Mouse (Mus musculus) ES-E14 (cell line): Measurements from ENCODE around the gene Clec16a. TPM values are rescaled to one million over a fixed set of nuclear protein-coding genes. Genes with fewer than 3 reads are reported as not detected.

Experiments
- DNase-seq: peaks from one replicate; pipeline ENCODE4 v3.0.0-alpha.2; 2013; ENCODE audit warnings: low read depth, low spot score
- H3K27ac ChIP-seq: 2 replicates; pipeline ENCODE4 v1.5.1; 2012; ENCODE audit warnings: low read depth, mild to moderate bottlenecking, low read length, moderate library complexity, mixed read lengths; ENCODE audit not compliant: poor library complexity, insufficient read depth, severe bottlenecking
- H3K36me3 ChIP-seq: 2 replicates; pipeline ENCODE4 v1.6.1; 2012; ENCODE audit warnings: mild to moderate bottlenecking, low read length, moderate library complexity, mixed read lengths; ENCODE audit not compliant: control insufficient read depth, poor library complexity, insufficient read depth, severe bottlenecking
- H3K4me1 ChIP-seq, 2 experiments: fragments of 150-350 bp in 1 of 2; sonication (generic) in 1 of 2; 2 replicates each; pipeline ENCODE4 v1.6.1; 2012; ENCODE audit warnings: low read length in 2 of 2, mild to moderate bottlenecking in 1 of 2, mixed read lengths in 1 of 2; ENCODE audit not compliant: control insufficient read depth in 2 of 2, insufficient read depth in 2 of 2, poor library complexity in 1 of 2
- H3K4me3 ChIP-seq, 2 experiments: fragments of 150-350 bp in 1 of 2; sonication (generic) in 1 of 2; 2 replicates each; pipeline ENCODE4 v1.5.1; 2012; ENCODE audit warnings: low read length in 2 of 2, low read depth in 1 of 2, mild to moderate bottlenecking in 1 of 2, mixed read lengths in 1 of 2; ENCODE audit not compliant: insufficient read depth in 1 of 2, poor library complexity in 1 of 2, severe bottlenecking in 1 of 2
- H3K9ac ChIP-seq: 2 replicates; pipeline ENCODE4 v1.6.1; 2012; ENCODE audit warnings: low read depth, mild to moderate bottlenecking, low read length, mixed read lengths; ENCODE audit not compliant: poor library complexity, insufficient read depth, severe bottlenecking
- H3K9me3 ChIP-seq: fragments of 150-350 bp; sonication (generic); 2 replicates; pipeline ENCODE4 v1.6.1; 2012; ENCODE audit warnings: low read depth, mild to moderate bottlenecking, low read length; ENCODE audit not compliant: control insufficient read depth, insufficient read depth
- CHD2 ChIP-seq: IDR thresholded peaks from 2 replicates; pipeline ENCODE4 v1.6.1; 2014; ENCODE audit warnings: mild to moderate bottlenecking, low read depth, low read length, inconsistent platforms
- HCFC1 ChIP-seq: IDR thresholded peaks from 2 replicates; pipeline ENCODE4 v1.6.1; 2012; ENCODE audit warnings: low read length, inconsistent platforms, borderline replicate concordance; ENCODE audit not compliant: insufficient read depth
- MAFK ChIP-seq: IDR thresholded peaks from 2 replicates; pipeline ENCODE4 v1.6.1; 2014; ENCODE audit warnings: mild to moderate bottlenecking, low read depth, low read length, inconsistent platforms; ENCODE audit not compliant: insufficient read depth
- ZC3H11A ChIP-seq: IDR thresholded peaks from 2 replicates; pipeline ENCODE4 v1.6.1; 2012; ENCODE audit warnings: low read depth, mild to moderate bottlenecking, inconsistent platforms, low read length, borderline replicate concordance
- ZNF384 ChIP-seq: IDR thresholded peaks from 2 replicates; pipeline ENCODE4 v1.6.1; 2012; ENCODE audit warnings: low read depth, low read length, inconsistent platforms
- in situ Hi-C, 2 experiments: fragments of 600-800 bp; cut with MboI; formaldehyde crosslinking; loops; one replicate each; pipeline ENCODE4 v1.15.1; 2025; ENCODE audit warnings: low sequenced_read_pairs in 2 of 2, inconsistent platforms in 1 of 2; ENCODE audit not compliant: unreplicated experiment in 2 of 2
- total RNA-seq: library from RNA; depleted of rRNA; stranded (reverse); fragments of 300-350 nt; gene quantifications from 2 replicates; pipeline ENCODE4 v1.2.3, GENCODE M21; 2012

Gene Clec16a
- total RNA-seq, 1 experiment = 14.6 TPM

DNA sequence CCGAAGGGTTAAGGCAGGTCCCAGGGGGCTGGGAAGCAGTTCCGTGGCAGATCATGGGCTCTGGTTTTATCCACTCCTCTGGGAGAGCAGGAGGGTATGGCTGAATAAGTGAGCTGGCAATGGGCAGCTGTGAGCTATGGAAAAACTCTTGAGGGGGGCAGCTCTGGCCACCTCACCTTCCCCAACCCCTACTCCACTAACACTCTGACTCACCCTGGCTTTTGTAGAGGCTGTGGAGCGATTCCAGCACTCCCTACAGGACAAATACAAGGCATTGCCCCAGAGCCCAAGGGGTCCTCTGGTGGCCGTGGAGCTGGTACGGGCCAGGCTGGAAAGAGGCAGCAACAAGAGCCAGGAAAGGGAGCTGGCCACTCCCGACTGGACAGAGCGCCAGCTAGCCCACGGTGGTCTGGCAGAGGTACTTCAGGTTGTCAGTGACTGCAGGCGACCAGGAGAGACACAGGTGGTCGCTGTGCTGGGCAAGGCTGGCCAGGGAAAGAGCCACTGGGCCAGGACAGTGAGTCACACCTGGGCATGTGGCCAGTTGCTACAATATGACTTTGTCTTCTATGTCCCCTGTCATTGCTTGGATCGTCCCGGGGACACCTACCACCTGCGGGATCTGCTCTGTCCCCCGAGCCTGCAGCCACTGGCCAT, 34.5 kb upstream of the Clec16a start:
- no peak for DNase-seq
- H3K9ac ChIP-seq = no peak overlapping the region
- no peaks in the 10 kb centered on the region for H3K9me3 ChIP-seq
- no peak overlapping the region for H3K4me3 ChIP-seq
- TF ChIP-seq ZC3H11A = no peak
- TF ChIP-seq ZNF384 = no peak
- TF ChIP-seq HCFC1 = no peak
- no peak for TF ChIP-seq MAFK
- no peak for TF ChIP-seq CHD2
- H3K36me3 ChIP-seq = no peaks in the 10 kb centered on the region
- H3K4me1 ChIP-seq = no peaks in the 10 kb centered on the region
- in situ Hi-C loops = loop anchor here (10.0 to 25.0 kb wide), 4 partner anchors 86 to 423 kb away; partner anchors contain the start of gene Nubp1 (in 1 of the 2)
- no peak overlapping the region for H3K27ac ChIP-seq

DNA sequence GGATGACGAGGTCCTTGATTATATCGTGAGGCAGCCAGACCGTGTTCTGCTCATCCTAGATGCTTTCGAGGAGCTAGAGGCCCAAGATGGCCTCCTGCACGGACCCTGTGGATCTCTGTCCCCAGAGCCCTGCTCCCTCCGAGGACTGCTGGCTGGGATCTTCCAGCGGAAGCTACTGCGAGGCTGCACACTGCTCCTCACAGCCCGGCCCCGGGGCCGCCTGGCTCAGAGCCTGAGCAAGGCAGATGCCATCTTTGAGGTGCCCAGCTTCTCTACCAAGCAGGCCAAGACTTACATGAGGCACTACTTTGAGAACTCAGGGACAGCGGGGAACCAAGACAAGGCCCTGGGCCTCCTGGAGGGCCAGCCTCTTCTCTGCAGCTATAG, 34.0 kb upstream of the Clec16a start:
- in situ Hi-C loops = loop anchor here (10.0 to 25.0 kb wide), 4 partner anchors 86 to 424 kb away; partner anchors contain the start of gene Nubp1 (in 1 of the 2)
- Histone ChIP-seq H3K9ac (no peak overlapping the region), H3K4me3 (no peak overlapping the region), H3K27ac (no peak overlapping the region), H3K9me3 (no peaks in the 10 kb centered on the region), H3K36me3 (no peaks in the 10 kb centered on the region), H3K4me1 (no peaks in the 10 kb centered on the region)
- no peak for TF ChIP-seq ZNF384
- no peak for TF ChIP-seq HCFC1
- TF ChIP-seq CHD2 = no peak
- no peak for TF ChIP-seq ZC3H11A
- no peak for TF ChIP-seq MAFK
- no peak for DNase-seq

DNA sequence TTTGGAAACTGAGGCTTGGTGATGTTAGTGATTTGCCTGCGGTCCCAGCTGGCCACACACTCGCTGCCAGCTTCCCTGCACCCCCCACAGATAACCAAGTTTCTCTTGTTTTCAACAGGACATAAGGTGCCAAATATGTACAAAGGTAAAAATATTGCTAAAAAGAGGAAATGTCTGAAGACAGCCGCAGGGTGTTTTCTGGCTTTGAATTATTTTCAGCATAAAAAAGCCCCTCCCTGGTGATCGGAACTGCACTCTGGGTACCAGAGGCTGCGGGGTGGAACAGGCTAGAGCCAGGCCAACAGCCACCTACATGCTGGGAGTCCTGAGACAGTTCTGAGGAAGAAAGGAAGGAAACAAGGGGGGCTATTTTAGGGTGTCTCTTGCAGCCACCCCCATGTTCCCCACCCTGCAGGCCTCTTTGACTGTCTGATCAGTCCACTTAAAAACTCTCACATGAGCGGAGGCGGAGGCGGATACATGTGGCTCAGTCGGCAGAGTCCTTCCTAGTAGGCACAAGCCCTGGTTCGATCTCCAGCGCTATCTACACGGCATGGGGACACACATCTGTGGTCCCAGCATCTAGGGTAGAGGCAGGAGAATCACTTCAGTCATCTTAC, 29.1 kb upstream of the Clec16a start:
- no peak overlapping the region for H3K4me3 ChIP-seq
- no peaks in the 10 kb centered on the region for H3K9me3 ChIP-seq
- DNase-seq = no peak
- no peak overlapping the region for H3K27ac ChIP-seq
- in situ Hi-C loops = loop anchor here (5.0 to 25.0 kb wide), 5 partner anchors 91 to 429 kb away; partner anchors contain the start of gene Nubp1 (in 1 of the 2)
- TF ChIP-seq HCFC1 (no peak), MAFK (no peak), ZC3H11A (no peak), ZNF384 (no peak), CHD2 (no peak)
- H3K36me3 ChIP-seq = no peaks in the 10 kb centered on the region
- H3K4me1 ChIP-seq = peaks cover 0 to 2% of the 10 kb centered on the region in 2 experiments; a peak in 1 of 4 replicates
- H3K9ac ChIP-seq = no peak overlapping the region

DNA sequence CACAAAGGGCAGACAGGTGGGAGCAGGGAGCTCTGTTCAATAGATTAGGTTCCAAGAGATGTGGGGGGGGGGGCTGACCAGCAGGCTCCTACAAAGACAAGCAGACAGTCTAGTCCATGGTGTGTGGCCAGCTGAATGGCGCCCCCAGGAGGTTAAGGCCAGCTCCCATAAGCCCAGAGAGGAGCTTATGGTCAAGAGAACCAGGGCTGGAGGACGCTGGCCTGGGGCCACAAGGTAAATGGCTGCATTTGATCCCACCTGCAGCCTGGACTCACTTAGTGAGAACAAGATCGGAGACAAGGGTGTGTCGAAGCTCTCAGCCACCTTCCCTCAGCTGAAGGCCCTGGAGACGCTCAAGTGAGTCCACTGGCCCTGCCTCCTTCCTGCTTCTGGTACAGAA, 27.1 kb upstream of the Clec16a start:
- Histone ChIP-seq H3K4me3 (no peak overlapping the region), H3K36me3 (no peaks in the 10 kb centered on the region), H3K9ac (no peak overlapping the region), H3K9me3 (no peaks in the 10 kb centered on the region), H3K27ac (no peak overlapping the region), H3K4me1 (peaks cover 0 to 2% of the 10 kb centered on the region in 2 experiments; a peak in 1 of 4 replicates)
- in situ Hi-C loops = loop anchor here (5.0 to 25.0 kb wide), 5 partner anchors 93 to 431 kb away; partner anchors contain the start of gene Nubp1 (in 1 of the 2)
- TF ChIP-seq CHD2 (no peak), MAFK (no peak), ZC3H11A (no peak), HCFC1 (no peak), ZNF384 (no peak)
- DNase-seq = no peak
